Mouse (Mus musculus): Measurements from ENCODE around the gene Ttc28.

DNA sequence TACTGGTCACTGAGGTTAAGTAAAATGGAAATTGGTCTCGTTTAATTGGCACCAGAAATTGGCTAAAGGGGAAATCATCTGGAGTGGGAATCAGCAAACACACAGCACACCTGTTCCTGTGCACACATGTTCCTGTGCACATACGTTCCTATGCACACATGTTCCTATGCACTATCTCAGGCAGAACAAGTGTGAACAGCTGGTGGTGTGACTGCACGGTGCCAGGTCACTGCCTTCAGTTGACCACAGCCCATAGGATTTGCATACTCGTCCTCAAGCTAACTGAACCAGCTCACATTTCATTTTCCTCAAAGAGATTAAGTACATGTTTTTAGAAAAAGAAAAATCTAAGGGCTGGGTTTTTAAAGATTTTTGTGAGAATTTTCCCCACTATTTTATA lies 263.2 kb downstream of the Ttc28 start:
- TF ChIP-seq GATA1 (IDR thresholded peaks at IDR 0.05; ENCODE audit: low read length) = no peak
- no peak for TF ChIP-seq TAL1 (IDR thresholded peaks at IDR 0.05; ENCODE audit: low read length)

Data from erythroblast, embryonic 14.5 days (primary cell).